ENCODE assay signal across 35 mouse cellular contexts in genomic region chr13:41890618-41891017, GRCm38 (mm10). TPM values are rescaled to one million over a fixed set of nuclear protein-coding genes. Genes with fewer than 3 reads are reported as not detected.
"Had no signal": no experiment of that assay in that cellular context is flagged by ENCODE, and none has a peak within 500 bp of the region (broad histone marks: within the 10 kb centered on the region; RNA-seq: fewer than 3 reads in every experiment).

No protein-coding gene starts in this region.

- H3K9ac ChIP-seq: limb, embryonic 12.5 days; limb, embryonic 13.5 days; limb, embryonic 15.5 days; liver, embryonic 12.5 days; liver, embryonic 13.5 days; liver, embryonic 14.5 days; liver, embryonic 15.5 days; lung, embryonic 14.5 days; lung, embryonic 15.5 days; midbrain, embryonic 12.5 days; midbrain, embryonic 13.5 days; midbrain, embryonic 15.5 days; neural tube, embryonic 12.5 days had no signal

- H3K4me1 ChIP-seq: limb, embryonic 10.5 days; limb, embryonic 12.5 days; limb, embryonic 13.5 days; limb, embryonic 15.5 days; liver, embryonic 12.5 days; liver, embryonic 13.5 days; liver, embryonic 15.5 days; lung, embryonic 15.5 days; megakaryocyte, embryonic 14.5 days; midbrain, embryonic 10.5 days; midbrain, embryonic 12.5 days; midbrain, embryonic 13.5 days; midbrain, embryonic 15.5 days; neural tube, embryonic 12.5 days had no signal

- H3K9me3 ChIP-seq: limb, embryonic 10.5 days; limb, embryonic 12.5 days; limb, embryonic 13.5 days; limb, embryonic 15.5 days; liver, embryonic 12.5 days; liver, embryonic 13.5 days; liver, embryonic 15.5 days; lung, embryonic 15.5 days; megakaryocyte, embryonic 14.5 days; midbrain, embryonic 10.5 days; midbrain, embryonic 12.5 days; midbrain, embryonic 13.5 days; midbrain, embryonic 15.5 days; neural tube, embryonic 12.5 days had no signal

- DNase-seq: left cerebral cortex, postnatal 4 days; liver; liver, embryonic 13.5 days; lung, adult 18-20 months; lung, adult 2 months; lung, embryonic 14.5 days; lung, postnatal 10 days; lung, postnatal 14 days; lung, postnatal 36 days; lung, postnatal 4 days; midbrain, embryonic 14.5 days had no signal

- H3K36me3 ChIP-seq: limb, embryonic 10.5 days; limb, embryonic 12.5 days; limb, embryonic 13.5 days; limb, embryonic 15.5 days; liver, embryonic 12.5 days; liver, embryonic 13.5 days; liver, embryonic 15.5 days; lung, embryonic 15.5 days; midbrain, embryonic 10.5 days; midbrain, embryonic 12.5 days; midbrain, embryonic 13.5 days; midbrain, embryonic 15.5 days; neural tube, embryonic 12.5 days had no signal

- H3K27me3 ChIP-seq: limb, embryonic 12.5 days; limb, embryonic 13.5 days; limb, embryonic 15.5 days; liver, embryonic 12.5 days; liver, embryonic 13.5 days; liver, embryonic 15.5 days; lung, embryonic 15.5 days; megakaryocyte, embryonic 14.5 days; midbrain, embryonic 12.5 days; midbrain, embryonic 13.5 days; midbrain, embryonic 15.5 days; neural tube, embryonic 12.5 days had no signal

- H3K4me2 ChIP-seq: limb, embryonic 12.5 days; limb, embryonic 13.5 days; limb, embryonic 15.5 days; liver, embryonic 11.5 days; liver, embryonic 12.5 days; liver, embryonic 13.5 days; liver, embryonic 15.5 days; lung, embryonic 14.5 days; lung, embryonic 15.5 days; midbrain, embryonic 11.5 days; midbrain, embryonic 12.5 days; midbrain, embryonic 13.5 days; midbrain, embryonic 15.5 days; neural tube, embryonic 12.5 days had no signal

- H3K27ac ChIP-seq: limb, embryonic 10.5 days; limb, embryonic 12.5 days; limb, embryonic 13.5 days; limb, embryonic 15.5 days; liver, embryonic 12.5 days; liver, embryonic 13.5 days; liver, embryonic 14.5 days; liver, embryonic 15.5 days; lung, embryonic 15.5 days; macrophage; midbrain, embryonic 10.5 days; midbrain, embryonic 12.5 days; midbrain, embryonic 13.5 days; midbrain, embryonic 15.5 days; neural tube, embryonic 12.5 days had no signal

- ATAC-seq: liver, embryonic 12.5 days; lung, postnatal 0 days; midbrain, embryonic 13.5 days; midbrain, embryonic 15.5 days; midbrain, embryonic 16.5 days had no signal

- H3K4me3 ChIP-seq: limb, embryonic 10.5 days; limb, embryonic 12.5 days; limb, embryonic 13.5 days; limb, embryonic 15.5 days; liver, embryonic 12.5 days; liver, embryonic 13.5 days; liver, embryonic 15.5 days; lung, embryonic 15.5 days; megakaryocyte, embryonic 14.5 days; midbrain, embryonic 10.5 days; midbrain, embryonic 12.5 days; midbrain, embryonic 13.5 days; midbrain, embryonic 15.5 days; myocyte; neural tube, embryonic 12.5 days had no signal

RNA-seq across cellular contexts. Expression of gene Adtrp, which starts 43.1 kb away (rescaled TPM):
- total RNA-seq: left cerebral cortex, postnatal 4 days; megakaryocyte-erythroid progenitor cell, adult 5-6 weeks; midbrain, postnatal 0 days had no signal
- polyA plus RNA-seq: limb, embryonic 10.5 days; limb, embryonic 11.5 days; liver, embryonic 12.5 days; liver, embryonic 13.5 days; lung, embryonic 14.5 days; midbrain, embryonic 10.5 days; midbrain, embryonic 11.5 days; midbrain, embryonic 12.5 days; midbrain, embryonic 13.5 days; midbrain, embryonic 14.5 days; midbrain, embryonic 15.5 days; midbrain, embryonic 16.5 days; midbrain, postnatal 0 days; myocyte; neural tube, embryonic 11.5 days had no signal
